Mouse (Mus musculus) forebrain, embryonic 16.5 days (tissue): ENCODE data around the gene Igll1. TPM values are rescaled to one million over a fixed set of nuclear protein-coding genes. Genes with fewer than 3 reads are reported as not detected.

Experiments
- ATAC-seq: fragments of 200-750 bp; cut with Nextera tagmentation; 2 replicates; pipeline ENCODE4 v1.8.0; 2017; ENCODE audit warnings: mild to moderate bottlenecking, moderate library complexity
- H3K27ac ChIP-seq: fragments of 300-500 bp; sonication (generic); 2 replicates; pipeline ENCODE4 v1.5.1; 2014; ENCODE audit warnings: low read length, control low read depth
- H3K27me3 ChIP-seq: fragments of 300-500 bp; sonication (generic); replicated peaks from 2 replicates; pipeline ENCODE4 v1.6.1; 2014; ENCODE audit warnings: low read length; ENCODE audit not compliant: control insufficient read depth, insufficient read depth
- H3K36me3 ChIP-seq: fragments of 300-500 bp; sonication (generic); 2 replicates; pipeline ENCODE4 v1.6.1; 2014; ENCODE audit not compliant: control insufficient read depth, insufficient read depth
- H3K4me1 ChIP-seq: fragments of 300-500 bp; sonication (generic); replicated peaks from 2 replicates; pipeline ENCODE4 v1.6.1; 2014; ENCODE audit warnings: low read length; ENCODE audit not compliant: control insufficient read depth, insufficient read depth
- H3K4me2 ChIP-seq: fragments of 300-500 bp; sonication (generic); 2 replicates; pipeline ENCODE4 v1.6.1; 2014; ENCODE audit warnings: mild to moderate bottlenecking, low read length, control low read depth
- H3K4me3 ChIP-seq: fragments of 300-500 bp; sonication (generic); replicated peaks from 2 replicates; pipeline ENCODE4 v1.5.1; 2014; ENCODE audit warnings: mild to moderate bottlenecking, low read length, control low read depth
- H3K9ac ChIP-seq: fragments of 300-500 bp; sonication (generic); replicated peaks from 2 replicates; pipeline ENCODE4 v1.6.1; 2014; ENCODE audit warnings: low read depth, low read length, control low read depth
- H3K9me3 ChIP-seq: fragments of 300-500 bp; sonication (generic); 2 replicates; pipeline ENCODE4 v1.6.1; 2016; ENCODE audit warnings: low read length; ENCODE audit not compliant: control insufficient read depth
- WGBS: fragments of 180-500 bp; shearing (Covaris S2); extraction: QIAGEN DNeasy Blood & Tissue Kit; methylation state at CpG from one replicate; pipeline ENCODE4 v1.1.7; 2014; 5-methylcytosine and 5-hydroxymethylcytosine counted together
- polyA plus RNA-seq: library from polyadenylated mRNA; unstranded; fragments of >200 nt; fragmentation: Nextera tagmentation; extraction: Ambion mirVana; gene quantifications from 2 replicates; pipeline ENCODE4 v1.2.1, GENCODE M21; 2015

Igll1 gene
- polyA plus RNA-seq, 1 experiment from 2014 or later, result 0.25 TPM

DNA sequence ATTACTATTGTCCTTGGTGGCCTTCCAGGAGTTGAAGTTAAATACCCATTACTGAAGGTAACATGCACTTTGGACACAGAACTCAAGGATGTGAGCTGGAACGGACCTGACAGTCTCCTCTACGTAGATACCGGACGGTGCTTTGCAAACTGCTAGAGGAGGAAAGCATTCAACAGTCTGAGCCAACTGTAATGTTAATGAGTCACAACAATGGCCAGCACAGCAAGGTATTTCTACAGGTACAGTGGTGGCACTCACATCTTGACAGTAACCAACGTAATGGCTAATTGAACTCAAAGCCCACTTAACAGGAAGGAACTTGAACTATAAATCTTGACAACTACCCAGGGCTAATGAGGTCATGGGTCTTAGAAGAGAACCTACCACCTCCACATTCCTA, 38.3 kb downstream of the Igll1 start:
- no peaks in the 10 kb centered on the region for H3K36me3 ChIP-seq
- H3K9me3 ChIP-seq, result no peaks in the 10 kb centered on the region

More for the DNA sequence above, 38.3 kb downstream of the Igll1 start:
- Histone ChIP-seq H3K27me3 (no peaks in the 10 kb centered on the region), H3K9ac (no peak overlapping the region), H3K4me2 (no peak overlapping the region), H3K27ac (no peak overlapping the region), H3K4me3 (no peak overlapping the region), H3K4me1 (no peaks in the 10 kb centered on the region)
- WGBS, result 35% methylated on average over 5 of the region's 5 CpGs
- no peak for ATAC-seq

Other genes with a start within 250 kb of the Igll1 start
- not detected in 2 replicates for gene Olfr19, start 187.6 kb downstream of the Igll1 start, polyA plus RNA-seq
- 10.3 and 12.5 TPM in 2 replicates for gene Spag6l, start 34.5 kb downstream of the Igll1 start, polyA plus RNA-seq
- gene Top3b, start 6.8 kb upstream of the Igll1 start, polyA plus RNA-seq, result 72.5 and 84.1 TPM in 2 replicates
- gene Vpreb1, start 6.9 kb upstream of the Igll1 start, polyA plus RNA-seq, result 3.0 and 4.4 TPM in 2 replicates
- gene Ppm1f, start 32.5 kb upstream of the Igll1 start, polyA plus RNA-seq, result 28.3 and 29.3 TPM in 2 replicates
- 196 and 210 TPM in 2 replicates for gene Mapk1, start 119.4 kb upstream of the Igll1 start, polyA plus RNA-seq
- 171 and 173 TPM in 2 replicates for gene Ypel1, start 205.7 kb upstream of the Igll1 start, polyA plus RNA-seq
- 158 and 182 TPM in 2 replicates for gene Ppil2, start 247.3 kb upstream of the Igll1 start, polyA plus RNA-seq